Mouse (Mus musculus) activated CD4-positive, CD25-positive, alpha-beta regulatory T cell, adult 4 months (primary cell): ENCODE data around the gene Kif4. TPM values are rescaled to one million over a fixed set of nuclear protein-coding genes. Genes with fewer than 3 reads are reported as not detected.

ENCODE experiments used
- ATAC-seq: one replicate; pipeline ENCODE4 v1.8.0; 2017
- polyA plus RNA-seq, 2 experiments: library from polyadenylated mRNA; unstranded; fragments of 100-300 nt; shearing (Covaris generic); gene quantifications; one replicate each; pipeline ENCODE4 v1.2.1; 2017

Gene Kif4
- 1 to 10 TPM; 5.2 to 7.3 TPM for polyA plus RNA-seq

DNA sequence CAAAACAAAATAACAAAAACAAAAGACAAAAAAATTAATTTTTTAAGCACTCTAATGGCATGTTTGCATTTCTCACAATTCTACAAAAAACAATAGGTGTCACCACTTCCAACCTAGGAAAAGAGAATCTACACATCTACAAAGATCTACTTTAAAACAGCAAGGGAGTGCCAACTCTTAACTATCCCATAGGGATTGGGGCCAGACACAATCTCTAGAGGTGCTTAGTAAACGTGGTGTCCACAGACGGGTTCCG, at the start of gene Kif4:
TSS of gene Kif4 (plus strand) at position 192 of the 256 bp plus-strand sequence.
- no peak for ATAC-seq

DNA sequence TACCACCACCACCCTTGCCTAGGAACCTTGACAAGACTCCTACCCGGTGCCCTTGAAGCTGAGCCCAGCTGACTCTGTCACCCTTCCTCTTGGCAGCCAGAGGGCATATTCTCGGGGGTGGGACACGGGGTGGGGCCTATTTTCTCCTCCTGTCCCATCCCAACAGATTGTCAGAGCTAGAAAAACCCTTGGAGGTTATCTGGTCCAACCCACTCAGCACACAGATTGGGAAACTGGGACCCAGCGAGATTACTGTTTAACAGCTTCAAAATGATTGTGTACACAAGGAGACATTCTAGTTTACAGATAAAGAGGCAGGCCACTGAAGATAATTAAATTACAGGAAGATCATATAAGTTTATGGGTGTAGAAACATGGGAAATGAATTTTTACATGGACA, 30.7 kb upstream of the Kif4 start, which contains the start of gene P2ry4:
TSS of gene P2ry4 (minus strand) at position 79 of the 400 bp plus-strand sequence.
- ATAC-seq: no peak

- no peak for ATAC-seq
Measured at GRCm38 (mm10) chrX:100597439-100597838, 28.1 kb upstream of the Kif4 start.

DNA sequence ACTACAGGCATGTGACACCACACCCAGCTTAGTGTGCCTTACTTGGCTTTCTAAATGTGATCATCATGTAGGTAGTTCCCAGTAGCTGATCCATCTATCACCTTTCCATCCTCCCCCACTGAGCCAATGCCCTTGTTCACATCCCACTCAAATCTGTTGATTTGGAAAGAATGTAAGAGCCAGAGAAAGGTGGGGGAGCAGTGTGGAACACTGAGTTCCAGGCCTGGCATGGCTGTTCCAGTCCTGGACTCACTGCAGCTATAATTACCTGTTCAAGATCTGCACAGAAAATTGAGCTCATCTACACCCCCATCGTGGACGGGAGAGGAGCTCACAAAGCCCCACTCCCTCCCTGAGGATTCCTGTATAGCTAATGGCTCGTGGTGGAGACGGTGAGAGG, 25.8 kb upstream of the Kif4 start:
- ATAC-seq: no peak

GRCm38 (mm10) chrX:100605314-100605713, 20.2 kb upstream of the Kif4 start, which contains the start of gene Arr3:
Gene Arr3 (plus strand): TSS chrX:100605497.
- no peak for ATAC-seq

GRCm38 (mm10) chrX:100618488-100618887, 7.0 kb upstream of the Kif4 start:
- ATAC-seq: no peak

GRCm38 (mm10) chrX:100621366-100621765, 4.2 kb upstream of the Kif4 start:
- no peak for ATAC-seq

GRCm38 (mm10) chrX:100624242-100624641, 1.3 kb upstream of the Kif4 start:
- no peak for ATAC-seq

DNA sequence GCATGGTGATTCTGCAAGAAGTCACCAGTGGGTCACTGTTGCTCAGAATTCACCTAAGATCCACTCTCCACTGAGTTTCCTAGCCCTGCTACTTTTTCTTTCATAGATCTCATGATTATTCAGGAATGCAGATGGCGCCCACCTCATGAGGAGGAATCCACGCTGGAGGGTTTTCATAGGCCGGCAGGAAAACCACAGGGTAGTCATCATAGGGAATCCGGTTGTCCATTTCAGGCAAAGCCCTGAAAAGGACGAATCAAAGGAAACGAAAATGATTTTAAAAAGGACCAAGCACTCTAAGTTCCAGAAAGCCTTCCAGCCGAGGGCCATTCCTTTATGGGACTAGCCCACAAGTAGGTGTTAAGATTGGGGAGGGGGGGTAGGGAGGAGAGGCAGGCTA, 391 bp upstream of the Kif4 start:
- ATAC-seq: no peak

DNA sequence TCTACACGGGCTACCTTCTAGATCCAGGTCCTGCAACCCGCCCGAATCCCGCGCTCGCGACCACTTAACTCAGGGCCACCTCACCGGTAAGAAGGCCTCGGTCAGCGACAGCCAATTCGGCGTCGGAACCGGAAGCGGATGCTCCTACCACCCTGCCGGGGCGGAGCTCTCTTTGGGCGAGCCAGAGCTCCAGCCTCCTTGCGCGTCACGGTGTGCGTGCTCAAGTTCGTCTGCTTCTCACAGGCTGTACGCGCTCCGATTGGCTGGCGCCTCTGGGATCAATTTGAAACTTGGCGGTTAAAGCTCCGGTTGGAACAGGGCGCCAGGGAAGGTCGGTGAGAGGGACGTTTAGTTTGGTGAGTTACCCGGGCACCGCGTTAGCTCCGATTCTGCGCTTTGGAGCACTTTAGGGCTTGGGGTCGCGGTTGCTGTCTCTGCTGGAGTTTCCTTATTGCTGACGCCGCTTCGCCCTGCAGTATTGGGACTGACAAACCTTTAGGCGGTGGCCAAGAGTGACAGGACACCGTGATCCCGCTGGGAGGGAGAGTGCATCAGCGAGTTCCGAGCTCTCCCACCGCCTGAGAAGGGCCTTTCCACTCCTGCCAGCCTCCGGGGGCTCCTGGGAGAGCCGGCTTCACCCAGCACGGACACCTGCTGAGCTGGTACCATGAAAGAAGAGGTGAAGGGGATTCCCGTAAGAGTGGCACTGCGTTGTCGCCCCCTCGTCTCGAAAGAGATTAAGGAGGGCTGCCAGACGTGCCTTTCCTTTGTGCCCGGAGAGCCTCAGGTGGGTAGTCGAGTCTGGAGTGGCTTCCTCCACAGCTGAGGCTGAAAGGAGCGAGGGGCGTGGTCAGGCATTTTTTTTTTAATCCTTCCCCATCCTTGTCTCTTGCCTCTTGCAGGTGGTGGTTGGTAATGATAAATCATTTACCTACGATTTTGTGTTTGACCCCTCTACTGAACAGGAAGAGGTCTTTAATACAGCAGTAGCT, 561 bp downstream of the Kif4 start, which contains the start of gene Pdzd11:
TSS of gene Pdzd11 (minus strand) at position 767 of the 992 bp plus-strand sequence.
- ATAC-seq: peak; percentile 99

GRCm38 (mm10) chrX:100629076-100629475, 3.5 kb downstream of the Kif4 start:
- ATAC-seq: no peak

DNA sequence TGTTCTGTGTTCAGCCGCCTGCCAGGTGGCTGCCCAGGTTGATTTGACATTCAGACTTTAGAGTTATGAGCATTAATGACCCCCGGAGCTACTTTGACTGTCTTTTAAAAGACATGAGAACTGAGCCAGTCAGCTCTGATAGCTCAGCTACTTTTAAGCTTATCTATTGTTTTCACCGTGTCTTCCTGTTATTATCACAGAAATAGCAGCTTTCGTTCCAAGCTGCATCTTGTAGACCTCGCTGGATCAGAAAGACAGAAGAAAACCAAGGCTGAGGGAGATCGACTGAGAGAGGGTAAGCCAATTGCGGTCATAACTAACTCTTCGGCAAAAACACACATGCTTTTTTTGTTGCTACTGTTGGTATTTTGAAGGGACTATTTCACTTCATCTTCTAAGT, 12.9 kb downstream of the Kif4 start:
- ATAC-seq: no peak

DNA sequence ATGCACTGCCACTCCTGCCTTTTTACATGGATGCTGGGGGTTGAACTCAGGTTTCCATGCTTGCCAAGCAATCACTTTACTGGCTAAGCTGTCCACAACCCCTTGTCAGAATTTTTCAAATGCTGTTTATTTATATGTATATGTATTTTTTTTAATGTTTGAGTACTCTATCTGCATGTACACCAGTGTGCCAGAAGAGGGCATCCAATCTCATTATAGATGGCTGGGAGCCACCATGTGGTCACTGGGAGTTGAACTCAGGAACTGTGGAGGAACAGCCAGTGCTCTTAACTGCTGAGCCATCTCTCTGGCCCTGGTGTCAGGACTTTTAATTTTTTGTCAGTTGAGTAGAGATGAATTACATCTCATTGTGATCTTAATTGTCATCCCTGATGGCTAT, 27.3 kb downstream of the Kif4 start:
- no peak for ATAC-seq

DNA sequence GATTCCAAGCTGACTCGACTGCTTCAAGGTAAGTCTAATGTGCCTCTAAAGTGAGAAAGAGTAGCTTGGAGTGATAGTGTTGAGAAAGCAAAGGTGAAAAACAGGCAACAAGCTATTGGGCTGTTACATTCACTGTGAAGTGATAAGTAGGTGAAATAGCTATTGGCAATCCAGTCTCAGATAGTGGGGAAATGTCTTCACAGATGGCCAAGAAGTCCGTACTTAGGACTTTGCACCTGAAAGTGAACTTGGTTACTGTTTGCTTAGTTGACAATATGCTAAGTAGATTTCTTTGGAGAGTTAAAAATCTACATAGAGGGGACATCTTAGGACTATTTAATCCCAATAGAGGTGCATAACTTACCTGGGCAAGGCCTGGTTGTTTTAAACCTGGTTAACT, 39.3 kb downstream of the Kif4 start:
- ATAC-seq: no peak

DNA sequence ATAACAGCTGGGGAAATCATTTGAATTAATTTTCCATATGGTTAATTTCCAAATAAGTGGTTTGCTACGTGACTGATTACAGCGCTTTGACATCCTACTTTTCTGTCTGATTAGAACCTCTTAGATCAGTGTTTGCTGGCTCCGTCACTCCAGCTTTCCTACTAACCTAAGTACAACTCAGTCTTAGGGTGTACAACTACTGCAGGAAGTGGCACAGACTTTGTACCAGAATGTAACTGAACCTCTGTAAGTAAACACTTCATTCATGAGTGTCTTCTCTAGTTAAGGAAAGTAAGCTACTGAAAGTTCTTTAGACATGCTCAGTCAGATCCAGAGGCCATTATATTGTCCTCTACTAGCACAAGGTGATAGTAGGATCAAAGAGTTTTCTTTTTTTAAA, 52.7 kb downstream of the Kif4 start:
- no peak for ATAC-seq

- ATAC-seq: no peak
Measured at GRCm38 (mm10) chrX:100686527-100686926, 61.0 kb downstream of the Kif4 start.

DNA sequence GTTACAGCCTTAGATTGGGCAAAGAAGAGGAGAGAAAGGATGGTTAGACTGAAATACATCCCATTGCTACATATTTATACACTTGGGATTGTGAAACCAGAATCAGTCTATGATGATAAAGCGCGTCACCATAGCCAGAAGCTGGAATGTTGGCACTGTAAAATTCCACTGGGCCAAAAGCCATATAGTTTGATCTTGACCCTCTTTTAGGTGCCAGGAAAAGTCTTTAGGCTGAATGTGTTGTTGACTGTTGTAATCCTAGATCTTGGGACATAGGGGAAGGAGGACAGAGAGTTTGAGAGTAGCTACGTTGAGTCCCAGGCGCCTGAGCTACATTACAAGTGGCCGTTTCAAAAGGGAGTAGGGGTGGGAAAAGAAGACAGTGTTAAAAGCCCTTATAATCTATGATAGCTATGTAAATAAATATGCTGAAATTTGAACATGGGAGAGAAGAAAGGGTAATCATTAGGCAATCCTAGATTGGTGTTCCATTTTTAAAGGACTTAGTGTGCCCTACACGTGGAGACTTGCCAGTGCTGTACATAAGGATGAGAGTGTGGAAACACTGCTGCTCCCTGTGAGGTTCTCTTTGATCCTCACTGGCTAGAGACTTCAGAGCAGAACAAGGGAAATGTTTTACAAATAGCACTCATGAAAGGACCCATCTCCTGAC, 62.0 kb downstream of the Kif4 start:
- no peak for ATAC-seq

- no peak for ATAC-seq
Measured at GRCm38 (mm10) chrX:100688033-100688370, 62.5 kb downstream of the Kif4 start.

DNA sequence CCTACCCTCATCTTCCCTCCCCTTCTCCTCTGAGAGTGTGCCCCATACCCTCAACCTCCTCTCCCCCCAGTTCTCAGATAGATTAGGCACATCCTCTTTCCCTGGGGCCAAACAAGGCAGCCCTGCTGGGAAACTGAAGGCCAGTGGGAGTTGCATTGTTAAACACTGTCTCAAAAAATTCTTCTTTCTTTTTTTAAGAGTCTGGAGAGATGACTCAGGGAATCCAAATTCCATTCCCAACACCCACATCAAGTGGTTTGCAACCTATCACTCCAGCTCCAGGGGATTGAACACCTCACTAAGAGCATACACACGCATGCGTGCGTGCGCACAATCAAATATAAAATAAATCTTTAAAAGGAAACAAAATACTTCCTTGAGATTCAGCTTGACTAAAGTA, 71.2 kb downstream of the Kif4 start:
- no peak for ATAC-seq

GRCm38 (mm10) chrX:100708032-100708431, 82.5 kb downstream of the Kif4 start:
- ATAC-seq: no peak

DNA sequence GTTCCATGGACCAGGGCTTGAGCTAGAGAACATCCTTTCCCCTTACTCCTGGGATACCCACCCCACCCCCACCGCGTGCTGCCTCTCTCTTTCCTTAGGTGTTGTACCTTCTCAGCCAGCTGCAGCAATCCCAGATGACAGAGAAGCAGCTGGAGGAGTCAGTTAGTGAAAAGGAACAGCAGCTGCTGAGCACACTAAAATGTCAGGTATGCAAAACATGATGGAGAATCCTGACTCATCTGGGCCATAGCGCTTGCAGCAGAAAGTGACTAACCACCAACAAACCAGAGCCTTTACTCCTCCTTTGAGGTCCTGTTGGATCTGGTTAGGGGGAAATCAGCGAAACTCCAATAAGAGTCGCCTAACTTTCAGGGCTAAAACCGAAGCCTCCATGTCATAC, 90.6 kb downstream of the Kif4 start:
- ATAC-seq: no peak

GRCm38 (mm10) chrX:100728947-100729346, 103.4 kb downstream of the Kif4 start:
- ATAC-seq: no peak

GRCm38 (mm10) chrX:100729665-100730188, 104.2 kb downstream of the Kif4 start, which contains the start of gene Gdpd2:
Gene Gdpd2 (plus strand): TSS chrX:100729873.
- ATAC-seq: no peak

GRCm38 (mm10) chrX:100730266-100730665, 104.7 kb downstream of the Kif4 start:
- no peak for ATAC-seq
